Mouse (Mus musculus) limb, embryonic 12.5 days (tissue): ENCODE measurements at regions not wholly inside any gene's neighbourhood (a gene's known extent, or its start where the extent isn't known, plus 50 kb on each side); places are given as distances from the start of the nearest gene placed in this dataset.
A peak's percentile ranks its signal among the peaks of the same experiment; 100 is the strongest.

ENCODE experiments used
- ATAC-seq: fragments of 200-750 bp; cut with Nextera tagmentation; 2 replicates; pipeline ENCODE4 v1.8.0; 2017; ENCODE audit warnings: low read depth, moderate TSS enrichment; ENCODE audit not compliant: insufficient number of reproducible peaks, insufficient read depth, low FRiP score, low TSS enrichment
- H3K27ac ChIP-seq: fragments of 300-500 bp; sonication (generic); 2 replicates; pipeline ENCODE4 v1.5.1; 2016; ENCODE audit warnings: mild to moderate bottlenecking, moderate library complexity
- H3K27me3 ChIP-seq: fragments of 300-500 bp; sonication (generic); 2 replicates; pipeline ENCODE4 v1.6.1; 2016; ENCODE audit warnings: mild to moderate bottlenecking, moderate library complexity
- H3K36me3 ChIP-seq: fragments of 300-500 bp; sonication (generic); 2 replicates; pipeline ENCODE4 v1.6.1; 2016; ENCODE audit warnings: mild to moderate bottlenecking, moderate library complexity
- H3K4me1 ChIP-seq: fragments of 300-500 bp; sonication (generic); replicated peaks from 2 replicates; pipeline ENCODE4 v1.6.1; 2016
- H3K4me2 ChIP-seq: fragments of 300-500 bp; sonication (generic); 2 replicates; pipeline ENCODE4 v1.6.1; 2016; ENCODE audit warnings: mild to moderate bottlenecking, moderate library complexity
- H3K4me3 ChIP-seq: fragments of 300-500 bp; sonication (generic); replicated peaks from 2 replicates; pipeline ENCODE4 v1.5.1; 2016; ENCODE audit warnings: mild to moderate bottlenecking
- H3K9ac ChIP-seq: fragments of 300-500 bp; sonication (generic); replicated peaks from 2 replicates; pipeline ENCODE4 v1.6.1; 2016; ENCODE audit warnings: mild to moderate bottlenecking, moderate library complexity
- H3K9me3 ChIP-seq: fragments of 300-500 bp; sonication (generic); 2 replicates; pipeline ENCODE4 v1.6.1; 2016; ENCODE audit warnings: mild to moderate bottlenecking, moderate library complexity
- WGBS: fragments of 180-500 bp; shearing (Covaris S2); methylation state at CpG from one replicate; pipeline ENCODE4 v1.1.7; 2016; 5-methylcytosine and 5-hydroxymethylcytosine counted together

GRCm38 (mm10) chr15:64434502-64434901, 374.2 kb upstream of the Fam49b start:
- ATAC-seq = peak; percentile 76

DNA sequence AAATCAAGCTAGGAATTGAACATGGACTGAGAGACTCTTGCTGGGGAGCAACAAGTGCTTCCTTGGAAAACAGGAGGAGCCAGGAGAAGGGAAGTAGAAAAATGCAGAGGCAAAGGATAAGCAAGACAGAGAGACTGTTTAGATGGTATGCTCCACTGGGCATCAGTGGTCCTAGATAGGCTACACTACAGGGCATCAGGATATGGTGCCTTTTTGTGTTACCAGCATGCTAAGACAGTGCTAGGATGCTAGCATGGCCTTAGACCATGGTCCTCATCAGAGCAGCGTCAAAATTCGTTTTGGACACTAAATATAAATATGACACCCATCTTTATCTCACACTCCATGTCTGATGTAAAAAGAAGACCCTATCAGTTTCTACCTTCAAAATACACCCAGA, 374.6 kb upstream of the Fam49b start:
- H3K4me3 ChIP-seq = no peak overlapping the region
- no peaks in the 10 kb centered on the region for H3K27me3 ChIP-seq
- H3K36me3 ChIP-seq = no peaks in the 10 kb centered on the region
- WGBS = 88% methylated on average over 2 of the region's 2 CpGs
- no peaks in the 10 kb centered on the region; the same call in 1 of the 2 replicates for H3K4me1 ChIP-seq
- ATAC-seq = no peak
- H3K9me3 ChIP-seq = no peaks in the 10 kb centered on the region
- H3K4me2 ChIP-seq = no peak overlapping the region
- H3K27ac ChIP-seq = no peak overlapping the region
- H3K9ac ChIP-seq = no peak overlapping the region

More at GRCm38 (mm10) chr15:64434502-64434901, 374.2 kb upstream of the Fam49b start:
- H3K4me3 ChIP-seq = no peak overlapping the region
- no peaks in the 10 kb centered on the region for H3K27me3 ChIP-seq
- no peak overlapping the region for H3K27ac ChIP-seq
- WGBS = 8% methylated on average over 3 of the region's 3 CpGs
- H3K4me2 ChIP-seq = no peak overlapping the region
- H3K9ac ChIP-seq = no peak overlapping the region
- no peaks in the 10 kb centered on the region for H3K36me3 ChIP-seq
- H3K4me1 ChIP-seq = no peaks in the 10 kb centered on the region; the same call in 1 of the 2 replicates
- no peaks in the 10 kb centered on the region for H3K9me3 ChIP-seq

- Histone ChIP-seq H3K9ac (no peak overlapping the region), H3K36me3 (no peaks in the 10 kb centered on the region), H3K4me2 (no peak overlapping the region), H3K4me3 (no peak overlapping the region), H3K4me1 (0 out of 2 replicates have a peak, but pooled peaks cover 4% of the 10 kb centered on the region), H3K9me3 (no peaks in the 10 kb centered on the region), H3K27me3 (no peaks in the 10 kb centered on the region), H3K27ac (no peak overlapping the region)
- 64% methylated on average over 4 of the region's 4 CpGs for whole genome bisulfite sequencing
- no peak for ATAC-seq
These were observed 372.4 kb upstream of the Gm21798 start for GRCm38 (mm10) chr15:64445076-64445475.

GRCm38 (mm10) chr15:64446411-64447072, 371.0 kb upstream of the Gm21798 start:
- H3K4me3 ChIP-seq = no peak overlapping the region
- no peaks in the 10 kb centered on the region for H3K9me3 ChIP-seq
- H3K4me2 ChIP-seq = no peak overlapping the region
- H3K27me3 ChIP-seq = no peaks in the 10 kb centered on the region
- 83% methylated on average over 9 of the region's 9 CpGs for WGBS
- H3K36me3 ChIP-seq = no peaks in the 10 kb centered on the region
- no peak overlapping the region for H3K27ac ChIP-seq
- H3K9ac ChIP-seq = no peak overlapping the region
- no peak for ATAC-seq
- H3K4me1 ChIP-seq = 0 out of 2 replicates have a peak, but pooled peaks cover 4% of the 10 kb centered on the region

DNA sequence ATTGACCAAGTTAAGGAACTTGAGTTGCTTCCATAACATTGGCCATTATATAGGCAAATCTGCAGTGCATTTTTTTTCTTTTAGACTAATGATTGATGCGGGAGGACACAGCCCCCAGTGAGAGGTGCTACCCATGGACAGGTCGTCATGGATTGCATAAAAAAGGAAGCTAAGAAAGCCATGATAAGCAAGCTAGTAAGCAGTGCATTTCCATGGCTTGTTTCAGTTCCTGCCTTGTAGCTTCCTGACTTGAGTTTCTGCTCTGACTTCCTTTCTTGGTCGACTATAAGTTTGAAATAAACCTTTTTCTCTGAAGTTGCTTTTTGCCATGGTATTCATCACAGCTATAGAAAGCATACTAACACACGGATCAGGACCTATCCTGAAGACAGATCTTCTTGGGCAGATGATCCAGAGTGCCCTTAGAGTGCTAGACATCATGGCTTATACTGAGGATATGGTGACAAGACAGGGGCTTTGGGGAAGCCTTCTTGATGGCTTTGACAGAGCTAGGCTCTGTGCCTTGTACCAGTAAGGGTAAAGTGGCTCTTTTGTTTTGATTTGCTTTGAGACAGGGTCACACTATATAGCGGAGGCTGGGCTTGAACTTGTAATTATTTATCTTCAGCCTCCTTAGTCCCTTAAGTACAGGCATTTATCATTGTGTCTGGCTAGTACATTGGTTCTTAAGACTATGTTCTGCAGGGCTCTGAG, 370.1 kb upstream of the Gm21798 start:
- WGBS = 68% methylated on average over 5 of the region's 5 CpGs
- no peak overlapping the region for H3K4me2 ChIP-seq

GRCm38 (mm10) chr15:64448581-64449140, 368.8 kb upstream of the Gm21798 start:
- no peak overlapping the region for H3K27ac ChIP-seq
- no peaks in the 10 kb centered on the region for H3K36me3 ChIP-seq
- H3K9ac ChIP-seq = no peak overlapping the region
- no peaks in the 10 kb centered on the region for H3K9me3 ChIP-seq
- WGBS = 89% methylated on average over 7 of the region's 7 CpGs
- ATAC-seq = no peak
- H3K4me2 ChIP-seq = no peak overlapping the region
- no peaks in the 10 kb centered on the region for H3K27me3 ChIP-seq
- no peak overlapping the region for H3K4me3 ChIP-seq
- 0 out of 2 replicates have a peak, but pooled peaks cover 4% of the 10 kb centered on the region for H3K4me1 ChIP-seq

More for the DNA sequence above, 370.1 kb upstream of the Gm21798 start:
- no peak overlapping the region for H3K9ac ChIP-seq
- no peaks in the 10 kb centered on the region for H3K36me3 ChIP-seq
- no peak overlapping the region for H3K4me3 ChIP-seq
- H3K4me1 ChIP-seq = 0 out of 2 replicates have a peak, but pooled peaks cover 4% of the 10 kb centered on the region
- no peaks in the 10 kb centered on the region for H3K9me3 ChIP-seq
- ATAC-seq = no peak
- no peaks in the 10 kb centered on the region for H3K27me3 ChIP-seq
- no peak overlapping the region for H3K27ac ChIP-seq

DNA sequence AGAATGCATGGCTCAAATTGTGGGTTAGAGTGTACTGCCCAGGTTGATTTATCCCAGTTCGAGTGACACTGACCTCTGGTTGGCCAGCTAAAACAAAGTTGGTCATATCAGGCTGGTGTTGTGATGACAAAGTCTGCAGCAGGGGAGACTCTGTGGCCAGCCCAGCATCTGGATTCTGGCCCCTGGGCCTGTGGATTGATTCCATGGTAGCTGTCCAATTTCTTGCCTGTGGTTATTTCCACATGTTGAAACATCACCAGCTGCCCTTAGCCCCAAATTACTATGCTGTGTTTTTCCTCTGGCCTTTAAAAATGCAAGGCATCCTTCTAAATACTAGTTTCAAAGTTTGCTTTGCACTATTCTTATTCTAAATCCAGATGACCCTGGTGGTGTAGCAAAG, 346.8 kb upstream of the Gm21798 start:
- no peaks in the 10 kb centered on the region for H3K36me3 ChIP-seq
- no peak overlapping the region for H3K4me3 ChIP-seq
- no peak overlapping the region for H3K9ac ChIP-seq
- no peak overlapping the region for H3K4me2 ChIP-seq
- no peak for ATAC-seq
- H3K27me3 ChIP-seq = no peaks in the 10 kb centered on the region
- no peaks in the 10 kb centered on the region for H3K9me3 ChIP-seq
- H3K27ac ChIP-seq = no peak overlapping the region
- H3K4me1 ChIP-seq = no peaks in the 10 kb centered on the region
- WGBS = 87% methylated on average over 1 of the region's 1 CpGs

DNA sequence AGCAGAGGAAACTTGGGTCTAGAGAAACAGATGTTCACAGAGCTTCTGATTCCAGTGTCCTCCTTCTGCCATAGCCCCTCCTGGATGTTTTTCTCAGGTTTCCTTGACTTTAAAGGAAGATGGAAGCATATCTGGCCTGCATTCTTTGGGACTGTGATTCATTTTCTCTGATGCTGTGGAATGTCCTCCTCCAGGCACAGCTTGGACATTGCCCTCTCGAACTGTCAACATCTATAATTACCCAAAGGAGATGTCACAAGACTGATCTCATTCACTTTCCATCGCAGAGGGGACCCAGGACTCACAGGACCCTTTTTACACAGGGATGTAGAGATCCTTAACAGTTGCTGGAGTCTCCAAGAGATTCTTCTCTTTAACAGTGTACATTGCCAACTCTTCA, 345.9 kb upstream of the Gm21798 start:
- H3K9ac ChIP-seq = no peak overlapping the region
- WGBS = 68% methylated on average over 2 of the region's 2 CpGs
- no peak overlapping the region for H3K4me3 ChIP-seq
- H3K4me1 ChIP-seq = no peaks in the 10 kb centered on the region
- H3K27ac ChIP-seq = no peak overlapping the region
- no peaks in the 10 kb centered on the region for H3K27me3 ChIP-seq
- H3K9me3 ChIP-seq = no peaks in the 10 kb centered on the region
- ATAC-seq = no peak
- no peaks in the 10 kb centered on the region for H3K36me3 ChIP-seq
- no peak overlapping the region for H3K4me2 ChIP-seq

- WGBS = 92% methylated on average over 1 of the region's 1 CpGs
- Histone ChIP-seq H3K4me3 (no peak overlapping the region), H3K27me3 (no peaks in the 10 kb centered on the region), H3K27ac (no peak overlapping the region), H3K4me1 (no peaks in the 10 kb centered on the region), H3K36me3 (no peaks in the 10 kb centered on the region), H3K9me3 (no peaks in the 10 kb centered on the region), H3K4me2 (no peak overlapping the region), H3K9ac (no peak overlapping the region)
- no peak for ATAC-seq
These were observed 343.3 kb upstream of the Gm21798 start for GRCm38 (mm10) chr15:64474236-64474635.

GRCm38 (mm10) chr15:64477131-64477530, 340.4 kb upstream of the Gm21798 start:
- Histone ChIP-seq H3K9me3 (no peaks in the 10 kb centered on the region), H3K4me1 (no peaks in the 10 kb centered on the region), H3K36me3 (no peaks in the 10 kb centered on the region), H3K27me3 (no peaks in the 10 kb centered on the region), H3K4me2 (no peak overlapping the region), H3K4me3 (no peak overlapping the region), H3K9ac (no peak overlapping the region), H3K27ac (no peak overlapping the region)
- no peak for ATAC-seq
- 86% methylated on average over 5 of the region's 5 CpGs for WGBS

DNA sequence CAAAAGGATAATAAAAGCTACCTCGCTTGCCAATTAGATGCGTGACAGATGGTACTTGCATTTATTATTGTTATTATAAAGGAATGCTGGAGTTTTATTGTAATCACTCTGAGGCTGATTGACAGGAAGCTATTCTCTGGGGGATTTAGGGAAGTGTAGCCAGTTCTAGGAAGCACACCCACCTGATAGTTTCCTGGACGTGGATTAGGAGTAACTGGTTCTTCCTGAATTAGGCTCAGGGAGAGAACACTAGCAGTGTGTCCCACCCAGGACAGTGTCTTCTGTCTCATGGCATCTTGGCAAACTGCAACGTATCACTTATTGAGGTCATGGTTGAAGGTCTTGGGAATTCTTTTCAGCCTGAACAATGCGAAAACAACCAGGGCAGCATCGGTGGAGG, 336.9 kb upstream of the Gm21798 start:
- WGBS = 67% methylated on average over 6 of the region's 6 CpGs
- no peak for ATAC-seq
- H3K27me3 ChIP-seq = no peaks in the 10 kb centered on the region
- no peaks in the 10 kb centered on the region for H3K36me3 ChIP-seq
- no peak overlapping the region for H3K4me3 ChIP-seq
- no peaks in the 10 kb centered on the region for H3K9me3 ChIP-seq
- H3K4me2 ChIP-seq = no peak overlapping the region
- H3K9ac ChIP-seq = no peak overlapping the region
- H3K27ac ChIP-seq = no peak overlapping the region
- H3K4me1 ChIP-seq = no peaks in the 10 kb centered on the region
